Mouse (Mus musculus) testis, adult 2 months (tissue): ENCODE measurements around the gene Celf5. TPM values are rescaled to one million over a fixed set of nuclear protein-coding genes. Genes with fewer than 3 reads are reported as not detected.

Source experiments
- H3K27ac ChIP-seq: fragments of 200-500 bp; 2 replicates; pipeline ENCODE4 v1.5.1; 2012; ENCODE audit warnings: low read depth, low read length; ENCODE audit not compliant: control insufficient read depth, insufficient read depth
- H3K27me3 ChIP-seq: fragments of 200-500 bp; 2 replicates; pipeline ENCODE4 v1.6.1; 2012; ENCODE audit warnings: mild to moderate bottlenecking, low read length, moderate library complexity; ENCODE audit not compliant: control insufficient read depth, insufficient read depth
- H3K36me3 ChIP-seq: fragments of 200-500 bp; 2 replicates; pipeline ENCODE4 v1.6.1; 2012; ENCODE audit warnings: mild to moderate bottlenecking, low read length; ENCODE audit not compliant: control insufficient read depth, insufficient read depth
- H3K4me1 ChIP-seq: fragments of 200-500 bp; 2 replicates; pipeline ENCODE4 v1.6.1; 2012; ENCODE audit warnings: low read length; ENCODE audit not compliant: control insufficient read depth, insufficient read depth
- H3K4me3 ChIP-seq: fragments of 200-500 bp; 2 replicates; pipeline ENCODE4 v1.5.1; 2012; ENCODE audit warnings: low read depth, mild to moderate bottlenecking, low read length, moderate library complexity, mixed read lengths; ENCODE audit not compliant: control insufficient read depth
- CTCF ChIP-seq: fragments of 200-500 bp; IDR thresholded peaks from 2 replicates; pipeline ENCODE4 v1.5.1; 2012; ENCODE audit warnings: low read depth, mild to moderate bottlenecking, inconsistent platforms, low read length, moderate library complexity; ENCODE audit not compliant: control insufficient read depth, insufficient read depth, insufficient replicate concordance
- POLR2A ChIP-seq: fragments of 200-500 bp; IDR thresholded peaks from 2 replicates; pipeline ENCODE4 v1.6.1; 2012; ENCODE audit warnings: low read depth, mild to moderate bottlenecking, inconsistent platforms, low read length, moderate library complexity; ENCODE audit not compliant: control insufficient read depth
- polyA plus RNA-seq: library from polyadenylated mRNA; depleted of rRNA; stranded (reverse); fragments of >200 nt; gene quantifications from 2 replicates; pipeline ENCODE4 v1.2.3, GENCODE M21; 2012; rRNA removed

Celf5 gene
- polyA plus RNA-seq, 1 experiment = 163 TPM

DNA sequence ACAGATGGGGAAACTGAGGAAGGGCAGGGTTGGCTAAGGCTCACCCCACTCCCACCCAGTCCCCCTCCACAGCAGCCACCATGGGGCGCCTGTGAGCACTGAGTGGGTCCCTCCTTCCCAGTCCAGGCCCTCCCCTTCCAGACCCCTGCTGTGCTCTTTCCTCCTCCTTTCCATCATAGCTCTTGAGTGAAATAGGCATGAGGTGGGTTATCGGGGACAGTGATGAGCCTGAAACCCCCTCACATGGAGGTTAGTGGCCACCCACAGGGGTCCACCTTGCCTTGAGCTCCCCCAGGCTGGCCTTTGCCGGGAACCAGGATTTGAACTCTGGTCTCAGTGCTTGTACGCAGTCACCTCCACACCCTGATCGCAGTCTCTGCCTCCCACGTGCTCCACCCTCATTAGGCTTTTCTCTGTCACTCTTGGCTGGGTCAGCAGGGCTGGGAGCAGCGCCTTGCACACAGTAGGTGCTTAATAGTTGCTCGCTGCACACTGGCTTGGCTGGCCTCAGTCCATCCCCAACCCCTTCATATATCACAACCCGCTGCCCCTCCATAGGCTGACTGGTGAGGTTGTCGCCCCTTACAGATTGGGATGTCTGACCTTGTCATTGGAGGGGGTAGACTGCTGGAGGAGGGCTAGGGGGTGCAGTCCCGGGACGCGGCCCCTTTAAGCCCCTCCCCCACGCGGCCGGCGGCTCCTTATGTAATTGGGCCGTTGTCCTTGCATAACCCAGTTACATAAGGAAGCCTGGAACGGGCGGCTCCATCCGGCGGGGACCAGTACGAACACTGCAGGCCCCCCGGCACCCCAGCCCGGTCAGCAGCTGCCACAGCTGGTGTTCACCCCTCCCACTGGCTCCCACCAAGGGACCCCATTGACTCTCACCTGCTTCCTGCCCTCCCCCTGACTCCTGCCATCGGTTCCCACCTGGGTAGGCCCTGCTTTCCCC is 68.9 kb downstream of the Celf5 start:
- Histone ChIP-seq H3K4me1 (peaks cover 43% of the 10 kb centered on the region), H3K4me3 (no peak overlapping the region), H3K36me3 (no peaks in the 10 kb centered on the region), H3K27ac (peak overlapping the region; percentile 90), H3K27me3 (no peaks in the 10 kb centered on the region)
- TF ChIP-seq POLR2A (0 out of 2 replicates have a peak, but pooled peaks have one; percentile 9), CTCF (no peak)

DNA sequence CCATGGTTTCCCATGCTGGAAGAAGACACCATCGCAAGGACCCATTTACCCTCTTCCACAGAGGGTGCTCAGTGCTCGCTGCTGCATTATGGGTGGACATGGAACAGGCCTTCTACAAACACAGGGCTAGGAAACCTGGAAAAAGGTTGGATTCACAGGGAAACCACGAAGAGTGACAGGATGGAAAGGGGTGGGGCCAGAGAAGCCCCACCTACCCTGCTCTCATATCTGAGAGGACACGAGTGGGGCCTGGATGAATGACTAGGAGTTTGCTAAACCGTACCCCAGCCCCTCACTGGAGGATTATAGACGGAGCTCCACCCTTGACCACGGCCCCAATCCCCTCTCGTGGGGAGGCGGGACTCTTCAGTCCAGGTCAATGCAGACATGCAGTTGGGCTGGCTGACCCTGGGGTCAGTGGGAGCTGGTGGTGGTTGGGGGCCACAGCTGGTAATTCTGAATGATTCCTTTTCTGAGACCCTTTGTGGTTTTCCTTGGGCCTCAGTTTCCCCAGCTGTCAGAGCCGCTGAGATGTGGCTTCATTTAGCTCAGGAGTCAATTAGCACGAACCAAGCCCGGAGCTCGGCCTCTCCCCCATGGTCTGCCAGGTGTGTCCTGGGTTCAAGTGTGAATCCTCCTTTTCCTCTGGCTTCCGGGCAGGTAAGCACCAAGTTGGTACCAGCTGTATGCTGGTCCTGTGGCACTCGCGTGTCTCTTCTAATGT is 69.8 kb downstream of the Celf5 start:
- no peak overlapping the region for H3K4me3 ChIP-seq
- TF ChIP-seq CTCF (no peak), POLR2A (no peak)
- H3K36me3 ChIP-seq = no peaks in the 10 kb centered on the region
- H3K27me3 ChIP-seq = no peaks in the 10 kb centered on the region
- peak overlapping the region; percentile 77 for H3K27ac ChIP-seq
- peaks cover 43% of the 10 kb centered on the region for H3K4me1 ChIP-seq

DNA sequence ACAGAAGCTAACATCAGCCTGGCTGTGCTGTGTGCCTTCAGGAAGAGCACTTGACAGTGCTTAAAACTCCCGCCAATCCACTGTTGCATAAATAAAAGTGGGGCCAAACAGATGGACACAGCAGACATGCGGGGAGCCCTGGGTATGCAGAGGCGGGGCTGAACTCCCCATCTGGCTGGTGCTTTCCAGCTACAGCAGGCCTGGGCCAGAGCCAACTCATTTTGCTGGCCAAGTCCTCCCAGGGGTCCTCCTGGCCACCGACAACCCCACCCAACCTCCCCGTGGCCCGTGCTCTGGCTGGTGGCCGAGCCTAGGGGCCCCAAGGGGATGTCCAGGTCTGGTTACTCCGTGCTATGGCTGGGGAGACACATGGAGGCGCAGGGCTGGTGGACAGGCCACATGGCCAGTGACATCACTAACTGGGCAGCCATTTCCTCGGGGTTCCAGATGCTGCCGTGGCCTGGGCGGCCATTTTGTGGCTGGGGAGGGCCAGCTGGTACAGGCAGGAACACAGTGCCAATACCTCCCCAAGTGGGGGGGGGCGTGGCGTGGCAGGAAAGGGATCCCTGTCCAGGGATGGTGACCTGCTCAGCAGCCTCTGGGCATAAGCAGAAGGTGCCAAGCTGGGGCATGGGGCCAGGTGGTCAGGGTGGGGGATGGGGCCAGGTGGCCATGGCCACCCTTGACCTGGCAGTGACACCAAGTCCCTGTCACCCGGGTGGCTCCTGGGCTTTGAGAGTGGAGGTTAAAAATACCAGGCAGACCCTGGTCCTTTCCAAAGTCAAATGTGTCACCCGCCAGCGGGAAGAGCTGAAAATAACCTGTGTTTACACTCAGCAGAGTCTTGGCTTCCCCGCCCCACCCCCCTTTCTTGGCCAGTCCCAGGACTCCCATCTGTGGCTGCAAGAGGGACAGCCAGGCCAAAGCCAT is 70.8 kb downstream of the Celf5 start:
- Histone ChIP-seq H3K27ac (peak overlapping the region; percentile 77), H3K4me1 (peaks cover 39% of the 10 kb centered on the region), H3K4me3 (no peak overlapping the region), H3K36me3 (no peaks in the 10 kb centered on the region), H3K27me3 (no peaks in the 10 kb centered on the region)
- no peak; the same call in 1 of the 2 replicates for TF ChIP-seq POLR2A
- TF ChIP-seq CTCF = no peak

DNA sequence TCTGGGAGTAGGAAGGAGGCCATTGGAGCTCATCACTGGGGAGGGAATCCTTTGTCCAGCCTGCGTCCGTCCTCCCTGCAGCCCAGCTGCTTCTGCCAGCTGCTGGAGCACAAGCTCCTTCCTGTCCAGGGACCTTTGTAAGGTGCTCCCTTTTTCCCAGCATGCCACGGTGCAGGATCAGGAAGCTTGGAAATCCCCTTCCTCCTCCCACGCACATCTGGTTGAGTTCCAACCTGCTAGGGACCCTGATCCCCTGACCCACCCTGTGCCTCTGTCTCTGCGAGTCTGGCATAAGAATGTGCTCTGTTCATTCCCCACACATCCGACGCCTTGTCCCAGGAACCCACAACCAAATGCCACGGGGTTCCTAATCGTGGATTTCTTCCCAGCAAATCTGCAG is 71.5 kb downstream of the Celf5 start:
- Histone ChIP-seq H3K27me3 (no peaks in the 10 kb centered on the region), H3K4me3 (no peak overlapping the region), H3K4me1 (peaks cover 32% of the 10 kb centered on the region), H3K27ac (peak overlapping the region; percentile 7; the same call in 1 of the 2 replicates), H3K36me3 (no peaks in the 10 kb centered on the region)
- TF ChIP-seq POLR2A (no peak), CTCF (no peak)

DNA sequence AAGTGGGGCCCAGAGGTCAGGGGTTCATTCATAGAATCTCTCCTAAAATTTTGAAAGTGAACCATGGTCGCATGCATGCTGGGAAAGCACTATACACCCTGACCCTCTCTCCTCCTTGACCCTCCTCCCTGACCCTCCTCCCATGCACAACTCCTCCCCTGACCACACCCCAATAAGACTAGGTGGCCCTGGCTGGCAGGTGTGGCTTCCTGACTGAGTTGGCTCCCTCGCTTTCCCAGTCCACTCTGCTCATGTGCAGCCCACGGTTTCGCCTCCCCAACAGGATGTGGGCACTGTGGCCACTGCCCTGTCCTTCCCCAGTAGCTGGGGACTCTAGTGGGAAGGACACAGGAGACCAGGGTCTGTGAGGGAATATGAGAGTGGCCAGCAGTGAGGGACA is 72.2 kb downstream of the Celf5 start:
- H3K4me3 ChIP-seq = peak overlapping the region; percentile 53
- peaks cover 26% of the 10 kb centered on the region for H3K4me1 ChIP-seq
- no peak overlapping the region for H3K27ac ChIP-seq
- TF ChIP-seq POLR2A (no peak), CTCF (no peak)
- no peaks in the 10 kb centered on the region for H3K36me3 ChIP-seq
- no peaks in the 10 kb centered on the region for H3K27me3 ChIP-seq

DNA sequence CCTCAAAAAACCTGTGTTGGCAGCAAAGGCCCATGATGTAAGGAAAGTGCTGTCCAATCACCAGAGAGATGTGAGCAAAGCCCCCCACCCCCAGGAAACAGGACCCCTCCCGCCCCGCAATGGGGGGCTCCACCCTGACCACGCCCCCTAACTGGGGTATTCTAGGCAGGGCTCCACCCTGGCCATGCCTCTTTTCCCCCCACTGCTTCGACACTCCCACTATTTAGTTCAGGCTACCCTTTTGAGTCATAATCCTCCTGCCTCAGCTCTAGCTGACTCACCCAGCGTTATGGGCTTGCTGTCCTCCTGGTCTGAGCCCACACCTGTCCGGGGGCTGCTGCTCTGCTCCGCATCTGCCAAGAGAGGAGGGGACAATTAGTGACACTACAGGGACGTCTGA is 73.2 kb downstream of the Celf5 start:
- Histone ChIP-seq H3K27ac (no peak overlapping the region), H3K4me1 (peaks cover 22% of the 10 kb centered on the region), H3K27me3 (no peaks in the 10 kb centered on the region), H3K4me3 (peak overlapping the region; percentile 53), H3K36me3 (no peaks in the 10 kb centered on the region)
- TF ChIP-seq CTCF (no peak), POLR2A (no peak)

Other genes with a start within 250 kb of the Celf5 start
- 11.6 and 12.5 TPM in 2 replicates for gene Zfr2, start 249.6 kb downstream of the Celf5 start, polyA plus RNA-seq
- 3.0 and 3.5 TPM in 2 replicates for gene Matk, start 229.8 kb downstream of the Celf5 start, polyA plus RNA-seq
- 181 and 261 TPM in 2 replicates for gene Mrpl54, start 215.8 kb downstream of the Celf5 start, polyA plus RNA-seq
- gene Apba3, start 215.7 kb downstream of the Celf5 start, polyA plus RNA-seq = 53.5 and 77.2 TPM in 2 replicates
- 0.56 and 0.99 TPM in 2 replicates for gene Tjp3, start 191.1 kb downstream of the Celf5 start, polyA plus RNA-seq
- gene Pip5k1c, start 189.7 kb downstream of the Celf5 start, polyA plus RNA-seq = 10.1 and 10.4 TPM in 2 replicates
- 13.4 and 16.5 TPM in 2 replicates for gene Cactin, start 161.6 kb downstream of the Celf5 start, polyA plus RNA-seq
- 0.47 and 0.91 TPM in 2 replicates for gene Tbxa2r, start 154.0 kb downstream of the Celf5 start, polyA plus RNA-seq
- gene Gipc3, start 139.4 kb downstream of the Celf5 start, polyA plus RNA-seq = 3.3 and 4.1 TPM in 2 replicates
- gene Hmg20b, start 132.2 kb downstream of the Celf5 start, polyA plus RNA-seq = 23.0 and 27.7 TPM in 2 replicates
- gene Mfsd12, start 125.2 kb downstream of the Celf5 start, polyA plus RNA-seq = 33.1 and 39.7 TPM in 2 replicates
- 273 and 296 TPM in 2 replicates for gene 4930404N11Rik, start 116.9 kb downstream of the Celf5 start, polyA plus RNA-seq
- 161 and 178 TPM in 2 replicates for gene Fzr1, start 104.2 kb downstream of the Celf5 start, polyA plus RNA-seq
- gene Dohh, start 98.3 kb downstream of the Celf5 start, polyA plus RNA-seq = 38.5 and 46.3 TPM in 2 replicates
- gene Gm48551, start 98.2 kb downstream of the Celf5 start, polyA plus RNA-seq = 1.2 and 1.6 TPM in 2 replicates
- gene Gm48552, start 93.7 kb downstream of the Celf5 start, polyA plus RNA-seq = 0.65 TPM in 1 of 2 replicates, not detected in the other
- gene Smim24, start 89.7 kb downstream of the Celf5 start, polyA plus RNA-seq = 3,568 and 3,612 TPM in 2 replicates
- gene Nfic, start 27.1 kb downstream of the Celf5 start, polyA plus RNA-seq = 9.8 and 9.9 TPM in 2 replicates
- 70.4 and 71.3 TPM in 2 replicates for gene Ncln, start 13.7 kb upstream of the Celf5 start, polyA plus RNA-seq
- 0.04 and 0.13 TPM in 2 replicates for gene S1pr4, start 17.4 kb upstream of the Celf5 start, polyA plus RNA-seq
- 1.0 and 1.2 TPM in 2 replicates for gene Gna15, start 41.5 kb upstream of the Celf5 start, polyA plus RNA-seq
- 26.3 and 28.9 TPM in 2 replicates for gene Gna11, start 62.5 kb upstream of the Celf5 start, polyA plus RNA-seq
- gene Aes, start 76.8 kb upstream of the Celf5 start, polyA plus RNA-seq = 154 and 172 TPM in 2 replicates
- gene Tle2, start 91.9 kb upstream of the Celf5 start, polyA plus RNA-seq = 19.0 and 22.1 TPM in 2 replicates
- gene Tle6, start 118.4 kb upstream of the Celf5 start, polyA plus RNA-seq = 16.5 and 16.9 TPM in 2 replicates
- gene BC025920, start 123.6 kb upstream of the Celf5 start, polyA plus RNA-seq = 0.47 and 0.68 TPM in 2 replicates
- gene Sirt6, start 145.1 kb upstream of the Celf5 start, polyA plus RNA-seq = 6.7 and 7.2 TPM in 2 replicates
- gene Ankrd24, start 145.8 kb upstream of the Celf5 start, polyA plus RNA-seq = 17.3 and 20.4 TPM in 2 replicates
- gene Gm10778, start 166.3 kb upstream of the Celf5 start, polyA plus RNA-seq = 0.34 and 0.48 TPM in 2 replicates
- 0.79 and 1.9 TPM in 2 replicates for gene Zfp433, start 222.1 kb upstream of the Celf5 start, polyA plus RNA-seq